Mouse (Mus musculus): ENCODE measurements around the gene Stard8.
"Not testable (repeated sequence)": the region's sequence is repeated elsewhere in the genome, so short reads cannot be mapped to it uniquely, and the experiment has no call there.

Stard8 gene

DNA sequence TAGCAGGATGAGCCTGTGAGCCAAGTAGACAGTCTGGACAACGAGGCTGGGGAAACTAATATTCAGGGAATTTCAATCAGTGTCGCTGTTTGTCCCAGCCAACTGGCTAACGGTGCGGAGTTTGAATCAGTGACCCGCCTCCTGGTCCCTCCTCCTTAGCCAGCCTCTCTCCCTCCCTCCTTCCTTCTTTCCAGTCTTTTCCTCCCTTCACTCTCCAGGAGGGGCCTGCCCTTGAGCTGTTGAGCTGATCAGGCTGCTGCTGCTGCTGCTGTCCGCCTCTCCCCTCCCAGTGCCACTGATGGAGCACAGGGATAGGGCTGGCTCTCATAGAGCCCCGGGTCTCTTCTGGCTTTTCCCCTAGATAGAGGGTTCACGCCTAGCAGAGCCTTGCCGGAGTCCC is at the start of gene Stard8:
Gene Stard8 (plus strand): TSS at position 203 of the 400 bp plus-strand sequence.
- DNase-seq, result no peak

- DNase-seq, result peak; percentile 31
These were observed 49.1 kb upstream of the Stard8 start for GRCm38 (mm10) chrX:98953941-98954340.

DNA sequence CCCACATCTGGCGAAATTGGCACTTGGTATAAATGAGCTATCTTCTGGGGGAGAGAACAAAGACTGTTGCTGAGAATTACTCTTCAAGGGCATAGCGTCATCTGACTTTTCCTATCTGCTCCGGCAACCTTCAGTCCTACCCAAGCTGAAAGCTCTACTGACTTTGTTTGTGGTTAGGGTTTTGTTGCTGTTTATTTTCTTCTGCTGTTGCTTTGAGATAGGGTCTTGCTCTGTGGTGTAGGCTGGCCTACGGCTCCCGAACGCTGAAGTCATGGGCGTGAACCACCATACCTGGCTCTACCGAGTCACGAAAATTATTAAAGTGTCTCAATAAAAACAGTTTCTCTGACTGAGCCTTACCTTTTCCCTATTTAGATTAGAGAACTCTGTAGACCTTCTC is 44.8 kb upstream of the Stard8 start:
- DNase-seq, result no peak

- DNase-seq, result no peak
These were observed 44.0 kb upstream of the Stard8 start for GRCm38 (mm10) chrX:98959050-98959449.

- no peak for DNase-seq
These were observed 39.3 kb upstream of the Stard8 start for GRCm38 (mm10) chrX:98963742-98964141.

DNA sequence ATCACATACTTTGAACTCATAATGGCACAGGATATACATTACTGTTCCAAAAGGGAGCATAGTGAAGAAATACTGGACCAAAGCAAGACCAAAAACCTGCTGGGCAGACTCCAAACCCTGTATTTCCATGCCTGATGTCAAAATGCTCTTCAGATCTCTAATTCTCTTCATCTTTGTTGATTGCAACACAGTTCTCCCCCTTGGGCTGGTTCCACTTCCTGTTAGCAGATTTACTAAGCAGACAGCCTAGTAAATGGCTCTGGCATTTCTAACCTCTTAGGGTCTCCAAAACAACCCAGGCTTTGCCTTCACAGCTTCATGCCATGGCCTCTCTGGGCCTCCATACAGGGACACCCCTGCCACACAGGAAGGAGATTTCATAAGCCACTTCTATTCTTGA is 38.5 kb upstream of the Stard8 start:
- no peak for DNase-seq

- DNase-seq, result not testable (repeated sequence)
These were observed 16.4 kb upstream of the Stard8 start for GRCm38 (mm10) chrX:98986611-98987010.

DNA sequence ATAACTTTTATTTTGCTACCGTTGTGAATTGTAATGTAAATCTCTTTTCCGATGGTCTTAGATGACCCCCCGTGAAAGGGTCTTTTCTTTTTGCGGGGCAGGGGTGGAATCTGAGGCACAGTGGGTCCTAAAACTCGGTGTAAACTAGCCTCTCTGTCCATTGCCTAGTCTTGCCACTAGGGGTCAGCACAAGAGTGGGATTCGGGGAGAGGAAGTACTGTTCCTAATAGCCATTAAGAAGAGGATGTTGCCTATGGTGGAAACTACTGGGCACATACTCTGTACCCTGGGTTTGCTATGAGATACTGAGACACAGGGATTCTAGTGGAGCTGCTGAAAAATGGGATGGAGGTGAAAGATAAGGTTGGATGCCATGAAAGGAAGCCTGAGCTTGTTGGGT is 13.5 kb upstream of the Stard8 start:
- DNase-seq, result peak; percentile 38

DNA sequence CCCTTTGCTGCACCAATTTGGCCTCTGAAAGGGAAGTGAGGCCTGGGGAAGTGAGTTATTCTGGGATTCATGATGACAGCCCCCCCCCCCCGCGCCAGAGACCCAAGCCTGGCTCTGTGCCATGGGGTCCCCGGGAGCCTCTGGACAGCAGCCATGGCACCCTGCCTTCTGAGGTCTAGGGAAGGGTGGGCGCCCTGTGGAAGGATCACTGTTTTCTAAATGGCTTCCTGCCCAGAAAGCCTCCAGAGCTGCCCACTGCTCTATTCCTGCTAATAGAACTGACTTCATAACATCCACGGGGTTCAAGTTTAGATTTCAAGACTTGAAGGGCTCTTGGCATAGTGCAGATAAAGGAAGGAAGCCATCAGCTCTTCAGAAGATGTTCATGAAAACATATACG is 983 bp upstream of the Stard8 start:
- DNase-seq, result no peak

- DNase-seq, result no peak
These were observed 7.5 kb downstream of the Stard8 start for GRCm38 (mm10) chrX:99010581-99010980.

DNA sequence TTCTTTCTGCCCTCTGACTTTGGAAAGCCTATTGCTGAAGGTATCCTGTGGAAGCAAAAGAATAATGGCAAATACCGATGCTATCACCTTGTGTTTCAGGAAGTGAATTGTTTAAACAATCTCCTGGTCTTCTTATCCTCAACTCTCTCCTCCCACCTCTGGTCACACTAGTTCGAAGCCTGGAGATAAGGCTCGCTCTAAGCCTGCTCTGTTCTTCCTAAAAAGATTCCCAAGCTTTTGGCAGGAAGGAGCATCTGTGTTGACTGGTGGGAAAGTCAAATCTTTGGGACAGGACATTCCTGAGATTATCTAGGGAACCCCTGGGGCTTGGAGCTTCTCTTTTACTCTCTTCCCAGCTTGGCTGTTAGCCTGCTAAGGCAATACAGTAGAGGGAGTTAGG is 8.2 kb downstream of the Stard8 start:
- no peak for DNase-seq

GRCm38 (mm10) chrX:99012486-99012885 is 9.4 kb downstream of the Stard8 start:
- DNase-seq, result no peak

GRCm38 (mm10) chrX:99015705-99016104 is 12.7 kb downstream of the Stard8 start:
- DNase-seq, result no peak

DNA sequence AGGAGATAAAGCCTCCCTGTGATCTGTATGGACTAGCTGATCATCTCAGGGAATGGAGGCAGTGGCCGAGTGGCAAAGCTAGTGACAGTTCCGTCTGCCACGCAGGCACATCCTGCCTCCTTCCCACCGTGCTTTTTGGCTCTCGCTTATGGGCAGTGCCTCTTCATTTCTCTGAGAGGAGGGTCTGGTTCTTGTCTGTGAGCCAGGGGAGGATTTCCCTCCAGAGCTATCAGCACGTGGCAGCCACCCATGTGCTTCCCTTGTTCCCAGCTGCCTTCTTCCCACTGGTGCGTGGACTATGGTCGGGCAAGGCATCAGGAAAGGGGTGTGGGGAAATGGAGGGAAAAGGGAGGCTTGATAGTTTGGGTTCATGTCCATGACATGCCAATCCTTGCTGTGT is 13.9 kb downstream of the Stard8 start:
- no peak for DNase-seq

DNA sequence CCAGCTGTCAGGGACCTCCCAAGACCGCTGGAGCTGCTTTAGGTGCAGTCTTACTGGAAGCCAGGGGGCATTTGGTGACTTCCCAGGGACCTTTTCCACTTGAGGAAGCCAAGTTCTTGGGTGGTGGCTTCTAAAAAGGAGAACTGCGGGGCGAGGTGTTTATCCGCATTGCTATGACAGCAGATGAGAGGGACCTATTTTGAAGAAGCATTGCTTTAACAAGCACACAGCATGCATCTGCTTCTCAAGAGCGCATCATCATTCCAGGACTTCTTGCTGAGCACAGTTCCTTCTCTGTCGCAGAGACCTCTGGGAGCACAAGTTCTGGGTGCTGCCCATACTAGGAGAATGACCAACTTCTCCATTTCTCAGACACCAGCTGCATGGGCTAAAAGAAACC is 14.8 kb downstream of the Stard8 start:
- no peak for DNase-seq

DNA sequence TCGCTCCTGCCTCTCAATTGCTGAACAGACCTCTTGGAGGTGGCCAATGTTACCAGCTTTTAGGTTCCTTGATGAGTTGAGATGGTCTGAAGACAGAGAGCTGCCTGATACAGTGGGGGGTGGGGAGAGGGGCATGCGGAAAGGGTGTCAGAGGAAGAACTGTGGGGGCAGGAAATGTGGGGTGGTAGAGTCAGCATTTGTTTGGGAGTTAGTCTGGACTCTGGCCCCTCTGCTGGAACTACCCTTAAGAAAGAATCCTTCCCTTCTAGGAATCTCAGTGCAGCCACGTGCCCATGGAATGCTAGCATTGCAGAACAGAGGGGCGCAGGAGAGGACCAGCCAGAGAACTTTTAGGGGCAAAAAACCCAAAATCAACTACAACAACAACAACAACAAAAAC is 16.3 kb downstream of the Stard8 start:
- no peak for DNase-seq

DNA sequence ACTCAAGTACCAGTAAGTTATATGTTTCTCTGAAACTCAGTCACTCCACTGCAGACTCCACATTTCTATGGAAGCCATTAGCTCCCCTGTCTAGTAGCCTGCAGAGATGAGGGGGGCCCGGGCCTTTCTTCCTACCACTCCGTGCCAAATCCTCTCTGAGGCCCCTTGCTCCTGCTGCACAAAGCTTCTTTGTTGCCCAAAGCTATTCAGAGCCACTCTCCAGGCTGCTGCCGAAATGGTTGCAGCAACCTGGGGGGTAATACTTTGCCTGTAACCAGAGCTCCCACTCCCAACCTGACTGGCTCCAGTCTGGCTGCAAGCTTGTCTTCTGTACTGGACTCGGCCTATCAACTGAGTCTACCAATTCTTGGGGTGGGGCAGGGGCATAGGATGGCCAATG is 17.2 kb downstream of the Stard8 start:
- DNase-seq, result no peak

DNA sequence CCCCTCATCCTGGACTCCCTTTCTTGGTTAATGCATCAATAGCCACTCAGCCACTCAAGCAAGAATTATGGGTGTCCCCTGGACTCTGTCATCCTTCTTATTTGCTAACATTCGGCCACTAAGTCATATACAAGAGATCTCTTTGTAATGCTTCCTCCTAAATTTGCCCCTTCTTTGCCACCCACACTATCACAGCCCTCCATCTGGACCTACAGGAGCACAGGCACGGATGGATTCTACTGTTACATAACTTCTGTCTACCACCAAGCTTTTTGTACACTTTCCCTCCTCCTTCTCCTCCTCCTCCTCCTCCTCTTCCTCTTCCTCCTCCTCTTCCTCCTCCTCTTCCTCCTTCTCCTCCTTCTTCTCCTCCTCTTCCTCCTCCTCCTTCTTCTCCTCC is 18.5 kb downstream of the Stard8 start:
- DNase-seq, result no peak

- no peak for DNase-seq
These were observed 20.9 kb downstream of the Stard8 start for GRCm38 (mm10) chrX:99023951-99024350.

DNA sequence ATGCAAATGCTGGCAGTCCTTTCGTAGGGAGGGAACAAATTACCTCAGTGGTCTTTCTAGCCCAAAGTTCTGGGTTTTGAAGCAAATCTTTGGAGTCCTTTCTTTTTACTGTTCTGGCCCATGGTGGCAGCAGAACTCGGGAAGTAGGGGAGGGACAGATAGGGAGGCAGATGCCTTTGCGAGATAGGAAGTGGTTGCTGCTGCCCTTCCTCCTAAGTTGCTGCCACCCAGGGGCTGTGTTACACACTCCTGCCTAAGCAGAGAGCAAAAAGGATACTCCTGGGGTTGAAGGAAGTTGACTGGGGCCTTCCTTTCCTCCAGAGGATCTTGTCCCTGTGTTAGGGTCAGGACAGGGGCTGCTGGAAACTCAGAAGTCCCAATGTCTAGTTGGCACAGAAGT is 32.4 kb downstream of the Stard8 start:
- DNase-seq, result no peak

- peak; percentile 84 for DNase-seq
These were observed 39.5 kb downstream of the Stard8 start for GRCm38 (mm10) chrX:99042451-99042951.

DNA sequence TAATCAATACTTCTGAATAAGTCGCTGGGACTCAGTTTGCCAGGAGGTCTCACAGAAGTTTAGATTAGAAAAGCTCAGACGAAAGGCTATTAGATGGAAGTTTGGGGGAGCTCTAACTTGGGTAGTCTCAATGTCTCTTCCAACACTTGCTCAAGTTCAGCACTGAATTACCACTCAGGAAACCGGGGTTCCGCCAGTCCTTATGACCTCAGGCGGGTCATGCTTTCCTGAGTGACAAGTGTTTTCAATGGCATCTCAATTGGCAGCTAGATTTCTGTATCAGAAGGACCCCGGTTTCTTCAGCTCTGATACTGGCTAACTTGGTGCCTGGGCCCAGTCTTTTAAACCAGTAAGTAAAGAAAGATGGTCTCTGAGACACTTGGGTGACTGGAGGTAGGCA is 40.2 kb downstream of the Stard8 start:
- no peak for DNase-seq

DNA sequence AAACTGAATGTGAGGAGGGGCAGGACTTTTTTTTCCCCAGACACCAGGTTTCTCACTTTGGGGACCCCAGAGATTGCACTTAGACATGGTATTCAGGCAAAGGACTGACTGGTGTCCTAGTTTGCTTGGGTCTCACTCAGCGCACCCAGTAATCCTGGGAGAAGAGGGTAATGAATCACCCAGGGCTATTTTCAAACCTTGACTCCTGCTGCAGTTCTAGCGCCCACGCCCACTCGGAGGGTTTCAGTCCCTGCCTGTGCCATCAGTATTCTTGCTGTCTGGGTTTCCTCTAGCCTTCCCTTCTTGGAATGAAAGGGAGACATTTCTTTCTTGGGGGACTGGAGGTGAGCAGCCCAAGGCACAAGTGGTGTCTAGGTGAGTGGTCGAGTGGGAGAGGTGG is 40.7 kb downstream of the Stard8 start:
- no peak for DNase-seq

DNA sequence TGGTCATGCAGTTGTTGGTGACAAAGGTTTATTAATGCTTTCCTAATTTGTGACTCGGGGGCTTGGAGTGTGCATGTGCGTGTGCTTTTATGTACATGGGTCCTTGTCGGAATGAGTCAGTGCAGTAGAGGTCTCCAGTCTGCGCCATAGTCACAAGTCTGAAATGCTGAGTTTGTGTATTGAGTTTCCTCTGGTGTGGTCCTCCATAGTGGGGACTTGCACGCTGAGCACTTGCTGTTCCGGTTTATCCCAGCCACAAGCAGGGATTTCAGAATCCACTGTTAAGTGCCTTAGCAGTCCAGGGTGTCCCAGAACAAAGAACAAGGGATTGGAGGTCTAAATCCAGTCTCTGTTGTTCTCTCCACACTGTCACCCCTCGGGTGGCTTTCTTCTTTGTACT is 42.3 kb downstream of the Stard8 start:
- DNase-seq, result no peak

DNA sequence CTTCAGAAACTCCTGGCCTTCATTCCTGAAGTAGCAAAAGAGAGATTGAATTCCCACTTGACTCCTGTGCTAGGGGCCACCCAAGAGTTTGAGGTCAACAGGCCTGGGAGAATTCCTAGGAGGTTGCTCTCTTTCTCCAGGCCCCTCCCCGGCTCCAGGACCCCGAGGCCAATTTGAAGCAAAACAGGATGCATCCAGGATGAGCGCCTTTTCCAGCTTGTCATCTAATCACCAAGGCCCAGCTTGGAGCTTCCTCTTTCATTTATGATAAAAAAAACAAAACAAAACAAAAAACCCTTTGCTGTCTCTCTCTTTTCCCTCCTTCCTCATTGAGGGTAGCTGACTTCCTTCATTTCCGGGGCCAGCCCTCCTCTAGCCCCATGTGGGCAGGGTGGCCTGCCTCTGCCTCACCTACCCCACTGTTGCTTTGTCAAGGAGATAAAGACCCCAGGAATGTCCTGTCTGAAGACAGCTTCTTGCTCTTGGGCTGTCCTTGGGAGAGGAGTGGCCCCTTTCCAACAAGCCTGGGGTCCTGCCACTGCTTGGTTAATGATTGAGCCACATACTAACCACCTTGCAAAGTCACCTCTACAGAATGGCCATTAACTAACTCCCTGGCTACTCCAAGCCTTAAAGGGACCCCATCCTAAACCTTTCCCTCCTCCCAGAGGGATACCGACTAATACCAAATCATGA is 43.5 kb downstream of the Stard8 start:
- no peak for DNase-seq
